Mouse (Mus musculus): ENCODE results near the gene Prr12.

GRCm38 (mm10) chr7:45051601-45051974, 1.1 kb downstream of the Prr12 start:
- no peak for TF ChIP-seq CTCF (IDR thresholded peaks at IDR 0.05; ENCODE audit: low read depth)
- TF ChIP-seq EP300 (IDR thresholded peaks at IDR 0.05; ENCODE audit: low read depth): no peak

All from liver, postnatal 0 days (tissue).